In the genomic region with DNA sequence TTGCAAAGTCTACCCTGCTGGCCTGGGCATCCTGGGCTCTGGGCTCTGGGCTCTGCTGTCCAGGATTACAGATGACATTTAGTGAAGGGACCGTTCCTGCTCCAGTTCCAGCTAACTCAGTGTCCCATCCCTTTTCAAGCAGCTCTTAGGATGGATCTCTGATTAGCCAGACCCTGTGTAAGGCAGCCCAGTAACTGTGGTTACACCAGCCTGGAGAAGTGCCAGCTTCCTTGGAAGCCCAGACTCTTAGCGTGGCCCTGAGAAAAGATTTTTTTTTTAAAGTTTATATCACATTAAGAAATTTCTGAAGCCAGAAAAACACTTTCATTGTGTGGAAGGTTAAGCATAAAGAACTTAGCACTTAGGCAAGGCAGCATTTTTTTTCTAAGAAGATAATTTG, we compare ENCODE assay signal across 18 mouse cellular contexts.
DNase-seq lines count a peak whose midpoint lies in the region; ATAC-seq lines count a peak whose summit lies in the region.
"Had no signal": no experiment of that assay in that cellular context is flagged by ENCODE, and none has a peak within 500 bp of the region (broad histone marks: within the 10 kb centered on the region; RNA-seq: fewer than 3 reads in every experiment).

No protein-coding gene starts in this region.

- H3K27ac ChIP-seq in midbrain, embryonic 14.5 days (replicated peaks; ENCODE audit: low read depth, low read length): no peak overlapping the region
- no peak overlapping the region for H3K27ac ChIP-seq in midbrain, embryonic 13.5 days
- H3K27ac ChIP-seq: embryonic facial prominence, embryonic 13.5 days; forebrain, embryonic 10.5 days; neural tube, embryonic 12.5 days had no signal

- ATAC-seq in midbrain, embryonic 14.5 days (ENCODE audit: low FRiP score, low TSS enrichment): no peak
- ATAC-seq in midbrain, embryonic 13.5 days: no peak
- ATAC-seq: liver, postnatal 0 days had no signal

- no peak overlapping the region for H3K4me2 ChIP-seq in midbrain, embryonic 14.5 days (ENCODE audit: low read length)
- no peak overlapping the region for H3K4me2 ChIP-seq in midbrain, embryonic 13.5 days (replicated peaks)
- H3K4me2 ChIP-seq: embryonic facial prominence, embryonic 13.5 days; neural tube, embryonic 12.5 days had no signal

- intact Hi-C loops in heart, postnatal 10 days (cut with DNase I): no loop called here

- peaks cover 9% of the 10 kb centered on the region; the same call in 1 of the 2 replicates for H3K4me1 ChIP-seq in midbrain, embryonic 14.5 days (ENCODE audit: control insufficient read depth, insufficient read depth, low read length)
- H3K4me1 ChIP-seq in midbrain, embryonic 13.5 days (replicated peaks): peaks cover 11% of the 10 kb centered on the region
- H3K4me1 ChIP-seq: megakaryocyte, embryonic 14.5 days had no signal

- H3K9me3 ChIP-seq in midbrain, embryonic 14.5 days (ENCODE audit: control insufficient read depth, low read length): no peaks in the 10 kb centered on the region
- H3K9me3 ChIP-seq in midbrain, embryonic 13.5 days: no peaks in the 10 kb centered on the region
- H3K9me3 ChIP-seq: embryonic facial prominence, embryonic 13.5 days; forebrain, embryonic 10.5 days; megakaryocyte, embryonic 14.5 days; neural tube, embryonic 12.5 days had no signal

- H3K27me3 ChIP-seq in midbrain, embryonic 14.5 days (ENCODE audit: control insufficient read depth, insufficient read depth, low read length): no peaks in the 10 kb centered on the region
- no peaks in the 10 kb centered on the region for H3K27me3 ChIP-seq in midbrain, embryonic 13.5 days
- H3K27me3 ChIP-seq: CH12.LX; embryonic facial prominence, embryonic 13.5 days; neural tube, embryonic 12.5 days had no signal

- H3K9ac ChIP-seq in midbrain, embryonic 14.5 days (replicated peaks; ENCODE audit: low read length): no peak overlapping the region
- H3K9ac ChIP-seq in midbrain, embryonic 13.5 days (replicated peaks): no peak overlapping the region
- H3K9ac ChIP-seq: embryonic facial prominence, embryonic 13.5 days; liver, postnatal 0 days; neural tube, embryonic 12.5 days had no signal

- H3K36me3 ChIP-seq in midbrain, embryonic 14.5 days (ENCODE audit: control insufficient read depth, insufficient read depth, low read length): no peaks in the 10 kb centered on the region
- no peaks in the 10 kb centered on the region for H3K36me3 ChIP-seq in midbrain, embryonic 13.5 days
- H3K36me3 ChIP-seq: embryonic facial prominence, embryonic 13.5 days; forebrain, embryonic 10.5 days; neural tube, embryonic 12.5 days had no signal

- peak; percentile 49 for DNase-seq in adrenal gland, postnatal 10 days
- no peak for DNase-seq in adrenal gland, adult 8-10 months
- peak; percentile 78 for DNase-seq in heart, adult 11 months
- no peak for DNase-seq in heart, postnatal 10 days
- DNase-seq in midbrain, embryonic 14.5 days: peak; percentile 71
- DNase-seq in adrenal gland, postnatal 25 days: peak; percentile 41
- DNase-seq in spleen, postnatal 14 days (ENCODE audit: low spot score in 2 of 2): no peak
- DNase-seq: cerebellum, adult 11-12 months; kidney, adult 2 months; liver; liver, postnatal 0 days; thymus, adult 18-20 months had no signal

- 40% methylated on average over 2 of the region's 2 CpGs for WGBS in midbrain, embryonic 14.5 days
- WGBS in midbrain, embryonic 13.5 days: 44% methylated on average over 2 of the region's 2 CpGs

- no peak overlapping the region for H3K4me3 ChIP-seq in midbrain, embryonic 14.5 days (replicated peaks; ENCODE audit: low read depth, low read length)
- H3K4me3 ChIP-seq in midbrain, embryonic 13.5 days (replicated peaks): no peak overlapping the region
- H3K4me3 ChIP-seq: embryonic facial prominence, embryonic 13.5 days; forebrain, embryonic 10.5 days; megakaryocyte, embryonic 14.5 days; neural tube, embryonic 12.5 days had no signal

Comparison
In these comparisons a context has a peak if more than half of its experiments do, and no peak if none do; other contexts are left out.
1. DNase-seq: peak in adrenal gland, postnatal 10 days (single experiment), heart, adult 11 months (single experiment), midbrain, embryonic 14.5 days (single experiment) and adrenal gland, postnatal 25 days (single experiment); none in adrenal gland, adult 8-10 months (single experiment), heart, postnatal 10 days (0 of 2) and spleen, postnatal 14 days (0 of 2).